Mouse (Mus musculus): ENCODE measurements at regions not wholly inside any gene's neighbourhood (a gene's known extent, or its start where the extent isn't known, plus 50 kb on each side); places are given as distances from the start of the nearest gene placed in this dataset.
A peak's percentile ranks its signal among the peaks of the same experiment; 100 is the strongest.

GRCm38 (mm10) chr3:149426023-149426759 is 435.8 kb upstream of the Adgrl2 start:
- H3K4me3 ChIP-seq (replicated peaks; ENCODE audit: low read depth, low read length), result no peak overlapping the region
- no peaks in the 10 kb centered on the region for H3K36me3 ChIP-seq (ENCODE audit: control insufficient read depth, insufficient read depth, low read length)
- peaks cover 9% of the 10 kb centered on the region; the same call in 1 of the 2 replicates for H3K4me1 ChIP-seq (ENCODE audit: control insufficient read depth, insufficient read depth, low read length)
- H3K27me3 ChIP-seq (ENCODE audit: control insufficient read depth, insufficient read depth, low read length), result no peaks in the 10 kb centered on the region
- peak overlapping the region; percentile 43 for H3K4me2 ChIP-seq (ENCODE audit: low read length)
- no peaks in the 10 kb centered on the region for H3K9me3 ChIP-seq (ENCODE audit: control insufficient read depth, low read length)
- 32% methylated on average over 18 of the region's 18 CpGs for WGBS
- peak; percentile 66 for DNase-seq
- ATAC-seq (ENCODE audit: low FRiP score, low TSS enrichment), result no peak
- no peak overlapping the region for H3K27ac ChIP-seq (replicated peaks; ENCODE audit: low read depth, low read length)
- no peak overlapping the region for H3K9ac ChIP-seq (replicated peaks; ENCODE audit: low read length)

DNA sequence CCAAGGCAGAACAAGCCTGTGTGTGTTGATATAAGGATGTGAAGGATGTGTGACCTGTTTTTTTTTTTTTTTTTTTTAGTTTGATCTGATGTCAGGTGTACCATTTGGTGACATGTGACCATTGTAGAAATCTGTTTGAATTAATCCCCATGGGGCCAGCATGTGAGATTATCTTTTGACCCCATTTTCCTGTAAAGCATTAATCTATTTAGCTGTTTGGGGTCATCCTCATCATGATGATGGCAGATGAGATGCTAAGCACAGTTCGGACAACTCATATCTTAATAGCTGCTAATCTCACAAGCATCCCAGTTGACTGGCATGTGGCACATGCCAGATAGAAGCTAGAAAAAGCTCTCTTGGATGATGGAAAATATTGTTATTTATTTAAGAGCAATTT is 434.0 kb upstream of the Adgrl2 start:
- Histone ChIP-seq H3K27ac (replicated peaks; ENCODE audit: low read depth, low read length) (no peak overlapping the region), H3K4me3 (replicated peaks; ENCODE audit: low read depth, low read length) (no peak overlapping the region), H3K27me3 (ENCODE audit: control insufficient read depth, insufficient read depth, low read length) (no peaks in the 10 kb centered on the region), H3K4me1 (ENCODE audit: control insufficient read depth, insufficient read depth, low read length) (peaks cover 9% of the 10 kb centered on the region; the same call in 1 of the 2 replicates), H3K9me3 (ENCODE audit: control insufficient read depth, low read length) (no peaks in the 10 kb centered on the region), H3K36me3 (ENCODE audit: control insufficient read depth, insufficient read depth, low read length) (no peaks in the 10 kb centered on the region), H3K9ac (replicated peaks; ENCODE audit: low read length) (no peak overlapping the region), H3K4me2 (ENCODE audit: low read length) (no peak overlapping the region)
- ATAC-seq (ENCODE audit: low FRiP score, low TSS enrichment), result no peak
- WGBS, result 58% methylated on average over 1 of the region's 1 CpGs
- no peak for DNase-seq

GRCm38 (mm10) chr3:149423491-149423890 is 433.1 kb upstream of the Adgrl2 start:
- H3K27ac ChIP-seq (replicated peaks; ENCODE audit: low read depth, low read length), result no peak overlapping the region
- H3K27me3 ChIP-seq (ENCODE audit: control insufficient read depth, insufficient read depth, low read length), result no peaks in the 10 kb centered on the region
- peaks cover 9% of the 10 kb centered on the region; the same call in 1 of the 2 replicates for H3K4me1 ChIP-seq (ENCODE audit: control insufficient read depth, insufficient read depth, low read length)
- no peak overlapping the region for H3K9ac ChIP-seq (replicated peaks; ENCODE audit: low read length)
- no peaks in the 10 kb centered on the region for H3K36me3 ChIP-seq (ENCODE audit: control insufficient read depth, insufficient read depth, low read length)
- H3K4me2 ChIP-seq (ENCODE audit: low read length), result no peak overlapping the region
- WGBS, result 67% methylated on average over 9 of the region's 9 CpGs
- ATAC-seq (ENCODE audit: low FRiP score, low TSS enrichment), result no peak
- H3K9me3 ChIP-seq (ENCODE audit: control insufficient read depth, low read length), result no peaks in the 10 kb centered on the region
- peak; percentile 62 for DNase-seq
- no peak overlapping the region for H3K4me3 ChIP-seq (replicated peaks; ENCODE audit: low read depth, low read length)

- H3K36me3 ChIP-seq (ENCODE audit: control insufficient read depth, insufficient read depth, low read length), result no peaks in the 10 kb centered on the region
- no peak overlapping the region for H3K27ac ChIP-seq (replicated peaks; ENCODE audit: low read depth, low read length)
- H3K4me2 ChIP-seq (ENCODE audit: low read length), result no peak overlapping the region
- 89% methylated on average over 4 of the region's 4 CpGs for WGBS
- no peak overlapping the region for H3K9ac ChIP-seq (replicated peaks; ENCODE audit: low read length)
- H3K9me3 ChIP-seq (ENCODE audit: control insufficient read depth, low read length), result no peaks in the 10 kb centered on the region
- no peaks in the 10 kb centered on the region for H3K27me3 ChIP-seq (ENCODE audit: control insufficient read depth, insufficient read depth, low read length)
- ATAC-seq (ENCODE audit: low FRiP score, low TSS enrichment) (no peak), DNase-seq (no peak)
- H3K4me1 ChIP-seq (ENCODE audit: control insufficient read depth, insufficient read depth, low read length), result no peaks in the 10 kb centered on the region
- no peak overlapping the region for H3K4me3 ChIP-seq (replicated peaks; ENCODE audit: low read depth, low read length)
These were observed 424.7 kb upstream of the Adgrl2 start for GRCm38 (mm10) chr3:149415081-149415480.

DNA sequence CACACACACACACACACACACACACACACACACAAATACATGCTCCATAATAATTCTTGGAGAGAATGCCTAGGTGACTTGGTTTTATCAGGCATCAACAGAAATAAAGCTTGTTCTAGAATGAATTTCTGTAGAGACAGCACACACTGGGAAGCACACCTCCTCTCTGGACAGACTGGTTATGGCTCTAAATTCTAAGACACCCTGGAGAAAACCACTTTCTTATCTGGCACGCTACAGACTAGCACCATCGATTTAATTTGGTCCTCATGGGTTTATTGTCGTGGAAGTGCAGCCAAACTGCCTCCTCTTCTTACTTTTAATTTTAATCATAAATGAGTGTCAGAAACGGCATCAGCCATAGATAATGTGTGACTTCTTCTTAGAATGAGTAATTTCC is 422.8 kb upstream of the Adgrl2 start:
- H3K27ac ChIP-seq (replicated peaks; ENCODE audit: low read depth, low read length), result no peak overlapping the region
- H3K27me3 ChIP-seq (ENCODE audit: control insufficient read depth, insufficient read depth, low read length), result no peaks in the 10 kb centered on the region
- DNase-seq, result no peak
- H3K9ac ChIP-seq (replicated peaks; ENCODE audit: low read length), result no peak overlapping the region
- H3K36me3 ChIP-seq (ENCODE audit: control insufficient read depth, insufficient read depth, low read length), result no peaks in the 10 kb centered on the region
- 63% methylated on average over 4 of the region's 4 CpGs for WGBS
- no peaks in the 10 kb centered on the region for H3K4me1 ChIP-seq (ENCODE audit: control insufficient read depth, insufficient read depth, low read length)
- no peak for ATAC-seq (ENCODE audit: low FRiP score, low TSS enrichment)
- H3K9me3 ChIP-seq (ENCODE audit: control insufficient read depth, low read length), result no peaks in the 10 kb centered on the region
- H3K4me2 ChIP-seq (ENCODE audit: low read length), result no peak overlapping the region
- no peak overlapping the region for H3K4me3 ChIP-seq (replicated peaks; ENCODE audit: low read depth, low read length)

GRCm38 (mm10) chr3:149410518-149410917 is 420.2 kb upstream of the Adgrl2 start:
- H3K36me3 ChIP-seq (ENCODE audit: control insufficient read depth, insufficient read depth, low read length), result no peaks in the 10 kb centered on the region
- DNase-seq, result no peak
- H3K27ac ChIP-seq (replicated peaks; ENCODE audit: low read depth, low read length), result no peak overlapping the region
- no peaks in the 10 kb centered on the region for H3K4me1 ChIP-seq (ENCODE audit: control insufficient read depth, insufficient read depth, low read length)
- WGBS, result 97% methylated on average over 2 of the region's 2 CpGs
- H3K27me3 ChIP-seq (ENCODE audit: control insufficient read depth, insufficient read depth, low read length), result no peaks in the 10 kb centered on the region
- H3K9ac ChIP-seq (replicated peaks; ENCODE audit: low read length), result no peak overlapping the region
- no peaks in the 10 kb centered on the region for H3K9me3 ChIP-seq (ENCODE audit: control insufficient read depth, low read length)
- ATAC-seq (ENCODE audit: low FRiP score, low TSS enrichment), result no peak
- H3K4me3 ChIP-seq (replicated peaks; ENCODE audit: low read depth, low read length), result no peak overlapping the region
- no peak overlapping the region for H3K4me2 ChIP-seq (ENCODE audit: low read length)

DNA sequence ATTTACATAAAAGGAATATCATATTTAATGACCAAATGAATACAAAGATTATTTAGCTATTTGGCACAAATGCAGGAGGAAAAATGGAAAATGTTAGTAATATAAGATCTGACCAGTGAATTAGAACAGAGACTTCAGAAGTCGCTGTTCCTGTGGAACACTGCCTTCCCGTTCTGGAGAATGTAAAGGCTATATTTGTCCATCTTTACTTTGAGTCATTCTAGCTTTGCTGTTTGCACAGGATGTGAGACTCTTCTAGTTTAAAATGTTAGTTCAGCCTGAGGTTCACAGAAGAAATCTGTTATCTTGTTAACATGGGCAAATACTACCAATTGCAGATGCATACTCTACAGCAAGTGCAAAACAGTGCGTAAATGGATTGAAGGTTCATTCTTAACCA is 418.5 kb upstream of the Adgrl2 start:
- no peak for ATAC-seq (ENCODE audit: low FRiP score, low TSS enrichment)
- no peak for DNase-seq

DNA sequence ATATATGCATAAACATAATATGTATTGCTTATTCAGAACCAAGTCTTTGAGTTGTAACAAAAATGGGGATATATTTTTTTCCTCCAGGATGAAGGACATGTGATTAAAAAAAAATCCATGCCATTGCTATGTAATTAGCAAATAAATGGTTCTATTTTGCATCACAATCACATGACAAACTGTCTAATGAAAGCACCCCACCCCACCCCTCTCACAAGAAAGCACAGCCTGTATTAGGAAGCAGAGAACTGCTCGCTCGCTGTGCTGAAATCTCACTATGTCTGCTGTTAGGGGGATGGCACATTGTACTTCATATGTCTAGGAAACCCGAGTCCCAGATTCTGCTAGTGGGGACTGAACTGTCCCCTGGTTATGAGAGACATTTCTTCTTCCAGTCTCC is 415.5 kb upstream of the Adgrl2 start:
- ATAC-seq (ENCODE audit: low FRiP score, low TSS enrichment), result no peak
- no peak for DNase-seq
- Histone ChIP-seq H3K9ac (replicated peaks; ENCODE audit: low read length) (no peak overlapping the region), H3K4me2 (ENCODE audit: low read length) (no peak overlapping the region), H3K27me3 (ENCODE audit: control insufficient read depth, insufficient read depth, low read length) (no peaks in the 10 kb centered on the region), H3K27ac (replicated peaks; ENCODE audit: low read depth, low read length) (no peak overlapping the region), H3K4me3 (replicated peaks; ENCODE audit: low read depth, low read length) (no peak overlapping the region), H3K9me3 (ENCODE audit: control insufficient read depth, low read length) (no peaks in the 10 kb centered on the region), H3K36me3 (ENCODE audit: control insufficient read depth, insufficient read depth, low read length) (no peaks in the 10 kb centered on the region), H3K4me1 (ENCODE audit: control insufficient read depth, insufficient read depth, low read length) (no peaks in the 10 kb centered on the region)
- 51% methylated on average over 3 of the region's 3 CpGs for WGBS

More for the DNA sequence above, 418.5 kb upstream of the Adgrl2 start:
- Histone ChIP-seq H3K4me1 (ENCODE audit: control insufficient read depth, insufficient read depth, low read length) (no peaks in the 10 kb centered on the region), H3K9ac (replicated peaks; ENCODE audit: low read length) (no peak overlapping the region), H3K4me2 (ENCODE audit: low read length) (no peak overlapping the region), H3K27me3 (ENCODE audit: control insufficient read depth, insufficient read depth, low read length) (no peaks in the 10 kb centered on the region), H3K27ac (replicated peaks; ENCODE audit: low read depth, low read length) (no peak overlapping the region), H3K4me3 (replicated peaks; ENCODE audit: low read depth, low read length) (no peak overlapping the region), H3K9me3 (ENCODE audit: control insufficient read depth, low read length) (no peaks in the 10 kb centered on the region), H3K36me3 (ENCODE audit: control insufficient read depth, insufficient read depth, low read length) (no peaks in the 10 kb centered on the region)
- 96% methylated on average over 3 of the region's 3 CpGs for WGBS

GRCm38 (mm10) chr3:149404691-149405090 is 414.3 kb upstream of the Adgrl2 start:
- DNase-seq (no peak), ATAC-seq (ENCODE audit: low FRiP score, low TSS enrichment) (no peak)
- Histone ChIP-seq H3K27me3 (ENCODE audit: control insufficient read depth, insufficient read depth, low read length) (no peaks in the 10 kb centered on the region), H3K4me3 (replicated peaks; ENCODE audit: low read depth, low read length) (no peak overlapping the region), H3K9ac (replicated peaks; ENCODE audit: low read length) (no peak overlapping the region), H3K4me1 (ENCODE audit: control insufficient read depth, insufficient read depth, low read length) (no peaks in the 10 kb centered on the region), H3K4me2 (ENCODE audit: low read length) (no peak overlapping the region), H3K36me3 (ENCODE audit: control insufficient read depth, insufficient read depth, low read length) (no peaks in the 10 kb centered on the region), H3K27ac (replicated peaks; ENCODE audit: low read depth, low read length) (no peak overlapping the region), H3K9me3 (ENCODE audit: control insufficient read depth, low read length) (no peaks in the 10 kb centered on the region)
- 93% methylated on average over 14 of the region's 14 CpGs for WGBS

All from midbrain, embryonic 14.5 days (tissue).